Mouse (Mus musculus) kidney, postnatal 10 days (tissue): ENCODE results near the gene Stk39.

Experiments
- DNase-seq: peaks from one replicate; pipeline ENCODE4 v3.0.0; 2021; ENCODE audit warnings: mixed read lengths

The Stk39 gene

DNA sequence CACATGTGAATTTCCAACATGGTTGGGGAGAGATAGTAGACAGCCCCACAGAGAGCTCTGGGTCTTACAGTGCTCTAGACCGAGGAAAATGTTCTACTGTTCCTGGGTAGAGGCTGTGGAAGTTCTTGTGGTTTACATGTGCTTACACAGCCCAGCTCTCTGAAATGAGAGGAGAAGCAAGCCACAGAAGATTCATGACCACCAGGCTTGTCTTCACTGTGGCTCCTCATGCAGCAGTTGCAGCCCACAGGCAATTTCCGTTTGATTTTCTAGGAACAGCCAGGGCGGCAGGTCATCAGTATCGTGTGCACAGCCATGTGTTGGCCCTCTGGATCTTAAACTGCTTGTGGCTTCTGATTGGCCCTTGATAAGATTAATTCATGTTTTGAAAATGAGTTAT, 252.2 kb downstream of the Stk39 start:
- no peak for DNase-seq

DNA sequence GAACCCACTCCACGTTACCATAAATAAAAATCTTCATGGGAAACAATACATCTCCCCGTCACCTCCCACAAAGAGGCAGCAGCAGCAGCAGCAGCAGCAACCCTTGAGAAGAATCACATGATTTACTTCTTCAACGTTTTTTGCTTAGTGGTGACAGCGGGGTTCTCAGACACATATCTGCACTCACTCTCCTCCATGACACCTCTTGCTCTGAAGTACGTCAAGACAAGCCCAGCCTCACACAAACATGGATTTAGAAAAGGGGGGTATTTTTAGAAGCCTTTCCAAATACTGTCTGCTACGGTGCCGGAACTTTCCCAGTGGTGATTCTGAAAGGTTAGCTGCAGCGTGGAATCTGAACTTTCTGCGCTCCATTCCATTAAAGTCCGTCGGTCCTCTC, 256.9 kb downstream of the Stk39 start:
- no peak for DNase-seq

GRCm38 (mm10) chr2:68214400-68214799, 257.7 kb downstream of the Stk39 start:
- no peak for DNase-seq

DNA sequence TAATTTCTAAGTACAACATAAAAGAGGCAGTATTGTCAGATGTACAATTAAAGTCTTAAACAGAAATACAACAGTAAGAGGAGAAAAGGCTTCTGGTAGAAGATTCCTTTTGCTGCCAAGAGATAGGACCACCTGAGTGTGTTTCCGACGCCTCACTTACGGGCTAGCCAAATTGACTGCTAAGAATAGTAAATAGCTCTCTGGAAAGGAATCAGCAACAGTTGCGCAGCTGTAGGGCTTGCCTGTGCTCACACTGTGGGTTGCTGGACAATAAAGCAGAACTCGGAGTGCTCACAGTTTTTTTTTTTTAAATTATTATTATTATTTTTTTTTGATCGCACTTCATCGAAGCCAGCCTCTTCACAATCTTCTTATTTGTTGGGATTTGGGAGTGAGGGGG, 260.6 kb downstream of the Stk39 start:
- no peak for DNase-seq

GRCm38 (mm10) chr2:68196245-68196644, 275.8 kb downstream of the Stk39 start:
- DNase-seq = no peak

DNA sequence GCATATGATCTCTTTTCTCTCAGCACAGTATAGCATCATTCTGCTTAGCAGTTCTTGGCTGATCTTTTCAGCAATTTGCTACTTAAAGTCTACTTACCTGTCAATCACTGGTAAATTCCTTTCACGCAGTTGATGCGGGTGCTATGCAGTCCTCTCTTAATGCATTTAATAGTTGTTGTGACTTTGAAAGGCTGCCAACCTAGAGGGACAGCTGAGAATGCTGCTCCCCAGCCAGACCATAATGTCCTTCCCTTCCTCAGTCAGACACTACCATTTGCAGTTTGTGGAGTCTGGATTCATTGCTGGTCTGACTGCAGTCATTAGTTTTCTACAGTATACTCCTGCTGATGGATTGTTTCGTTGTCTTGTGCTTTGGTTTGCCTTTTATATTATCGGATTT, 277.6 kb downstream of the Stk39 start:
- no peak for DNase-seq

DNA sequence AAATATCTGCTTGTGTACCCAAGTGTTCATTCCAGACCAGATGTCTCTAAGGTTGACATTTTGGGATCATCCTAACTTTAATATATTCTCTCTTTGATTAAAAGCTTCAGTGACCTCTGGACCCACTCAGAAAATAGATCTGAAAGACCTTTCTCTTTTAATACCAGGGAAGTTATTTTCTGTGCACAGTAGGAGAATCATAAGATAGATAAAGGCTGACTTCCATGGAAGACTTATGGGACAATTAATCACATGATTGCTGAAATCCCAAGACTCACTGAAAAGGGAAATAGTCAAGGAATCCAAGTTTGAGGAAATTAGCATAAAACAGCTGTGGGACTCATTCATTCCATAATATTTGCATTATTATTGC, 278.6 kb downstream of the Stk39 start:
- DNase-seq = no peak

DNA sequence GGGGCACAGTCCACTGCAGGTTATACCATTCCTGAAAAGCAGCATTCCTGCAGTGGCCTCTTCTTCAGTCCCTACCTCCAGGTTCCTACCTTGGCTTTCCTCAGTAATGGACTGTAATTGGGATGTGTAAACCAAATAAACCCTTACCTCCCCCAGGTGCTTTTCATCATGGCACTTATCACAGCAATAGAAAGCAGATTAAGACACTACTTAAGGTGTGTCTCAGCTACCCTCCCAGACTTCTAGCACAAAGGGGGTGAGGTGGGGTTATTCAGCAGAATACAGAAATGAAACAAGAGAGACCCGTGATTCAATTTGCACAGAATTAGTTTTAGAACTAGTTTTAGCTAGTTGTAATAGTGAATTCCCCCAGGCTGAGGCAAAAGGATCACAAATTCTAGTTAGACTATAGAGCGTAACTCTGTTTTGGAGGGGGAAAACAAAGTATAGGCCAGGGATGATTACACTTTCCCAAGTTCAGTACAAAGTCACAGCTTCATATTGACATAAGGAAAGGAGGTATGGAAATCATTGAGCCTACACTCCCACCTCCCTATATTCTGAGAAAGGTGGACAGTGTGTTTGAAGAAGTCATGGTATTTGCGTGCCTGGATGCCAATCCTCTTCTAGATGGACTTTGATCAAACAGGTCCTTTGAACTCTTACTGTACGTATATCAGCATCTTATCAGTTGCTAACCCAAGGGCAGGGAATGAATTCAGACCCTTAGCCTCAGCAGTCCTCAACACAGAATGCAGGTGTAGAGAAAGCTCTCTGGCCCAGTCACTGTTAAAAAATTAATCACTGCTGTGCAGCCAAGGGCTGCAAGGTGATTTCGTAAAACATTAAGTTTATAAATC, 279.2 kb downstream of the Stk39 start:
- DNase-seq = no peak

DNA sequence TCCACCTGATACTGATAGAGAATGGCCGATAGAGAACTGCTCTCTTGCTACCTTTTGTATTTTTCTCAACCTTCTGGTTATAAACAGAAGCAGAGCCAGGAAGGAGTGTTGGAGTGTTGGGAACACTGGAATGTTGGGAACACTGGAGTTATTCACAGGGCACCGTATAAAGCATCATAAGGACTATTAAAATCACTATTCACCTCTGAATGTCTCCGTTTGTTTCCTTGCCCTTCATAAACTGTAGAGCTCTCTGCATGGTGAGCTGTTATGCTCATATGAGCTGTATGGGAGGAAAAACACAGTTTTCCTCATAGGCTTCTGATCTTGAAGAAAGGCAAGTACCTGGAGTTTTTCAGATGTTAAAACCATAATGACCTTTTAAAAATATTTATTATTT, 295.6 kb downstream of the Stk39 start:
- no peak for DNase-seq

- no peak for DNase-seq
Measured at GRCm38 (mm10) chr2:68171306-68171705, 300.8 kb downstream of the Stk39 start.

- no peak for DNase-seq
Measured at GRCm38 (mm10) chr2:68162012-68162411, 310.1 kb downstream of the Stk39 start.

- no peak for DNase-seq
Measured at GRCm38 (mm10) chr2:68160566-68160965, 311.5 kb downstream of the Stk39 start.
